Mouse (Mus musculus): ENCODE measurements around the gene Dut.

Dut gene

GRCm38 (mm10) chr2:125292616-125293015 lies 45.6 kb downstream of the Dut start:
- in situ Hi-C loops (cut with MboI; ENCODE audit: low pct_unique_long_range_greater_than_20kb in 1 of 2, low sequenced_read_pairs in 2 of 2, unreplicated experiment in 1 of 2): no loop called here

GRCm38 (mm10) chr2:125293969-125294491 lies 47.0 kb downstream of the Dut start:
- in situ Hi-C loops (cut with MboI; ENCODE audit: low pct_unique_long_range_greater_than_20kb in 1 of 2, low sequenced_read_pairs in 2 of 2, unreplicated experiment in 1 of 2): no loop called here

GRCm38 (mm10) chr2:125295526-125295925 lies 48.5 kb downstream of the Dut start:
- in situ Hi-C loops (cut with MboI; ENCODE audit: low pct_unique_long_range_greater_than_20kb in 1 of 2, low sequenced_read_pairs in 2 of 2, unreplicated experiment in 1 of 2): no loop called here

- in situ Hi-C loops (cut with MboI; ENCODE audit: low pct_unique_long_range_greater_than_20kb in 1 of 2, low sequenced_read_pairs in 2 of 2, unreplicated experiment in 1 of 2): no loop called here
Observed at GRCm38 (mm10) chr2:125298841-125299240, 51.9 kb downstream of the Dut start.

- in situ Hi-C loops (cut with MboI; ENCODE audit: low pct_unique_long_range_greater_than_20kb in 1 of 2, low sequenced_read_pairs in 2 of 2, unreplicated experiment in 1 of 2): no loop called here
Observed at GRCm38 (mm10) chr2:125301877-125302624, 55.1 kb downstream of the Dut start.

GRCm38 (mm10) chr2:125302625-125302924 lies 55.6 kb downstream of the Dut start:
- in situ Hi-C loops (cut with MboI; ENCODE audit: low pct_unique_long_range_greater_than_20kb in 1 of 2, low sequenced_read_pairs in 2 of 2, unreplicated experiment in 1 of 2): no loop called here

- in situ Hi-C loops (cut with MboI; ENCODE audit: low pct_unique_long_range_greater_than_20kb in 1 of 2, low sequenced_read_pairs in 2 of 2, unreplicated experiment in 1 of 2): no loop called here
Observed at GRCm38 (mm10) chr2:125303764-125304384, 56.9 kb downstream of the Dut start.

GRCm38 (mm10) chr2:125304746-125305145 lies 57.8 kb downstream of the Dut start:
- in situ Hi-C loops (cut with MboI; ENCODE audit: low pct_unique_long_range_greater_than_20kb in 1 of 2, low sequenced_read_pairs in 2 of 2, unreplicated experiment in 1 of 2): no loop called here

- in situ Hi-C loops (cut with MboI; ENCODE audit: low pct_unique_long_range_greater_than_20kb in 1 of 2, low sequenced_read_pairs in 2 of 2, unreplicated experiment in 1 of 2): no loop called here
Observed at GRCm38 (mm10) chr2:125305671-125306070, 58.7 kb downstream of the Dut start.
